Mouse (Mus musculus) central nervous system, embryonic 11.5 days (tissue): Measurements from ENCODE around the gene A630095E13Rik. TPM values are rescaled to one million over a fixed set of nuclear protein-coding genes. Genes with fewer than 3 reads are reported as not detected.

Experiments used
- polyA plus RNA-seq: library from polyadenylated mRNA; depleted of rRNA; stranded (reverse); fragments of >200 nt; gene quantifications from 2 replicates; pipeline ENCODE4 v1.2.3, GENCODE M21; 2012; rRNA removed

The A630095E13Rik gene
- not detected in 2 replicates for polyA plus RNA-seq

DNA sequence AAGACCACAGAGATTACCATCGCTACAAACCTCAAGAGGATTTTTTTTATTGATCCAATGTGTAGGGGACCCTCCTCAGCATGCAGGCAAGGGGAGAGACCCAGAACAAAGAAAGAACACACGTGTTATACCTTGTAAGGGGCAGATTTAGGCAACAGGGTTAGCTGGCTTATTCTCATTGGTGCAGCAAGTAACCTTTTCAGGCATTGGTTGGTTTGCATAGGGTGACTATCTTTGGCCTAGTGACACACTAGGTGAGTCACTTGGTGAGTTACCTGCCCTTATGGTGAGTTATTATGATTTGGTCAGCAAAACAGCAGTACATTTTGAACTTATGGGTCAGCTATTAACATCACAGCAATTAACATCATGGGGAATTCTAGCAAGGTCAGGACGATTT is at the start of gene A630095E13Rik:
TSS of gene A630095E13Rik (minus strand) at position 101 of the 400 bp plus-strand sequence.

DNA sequence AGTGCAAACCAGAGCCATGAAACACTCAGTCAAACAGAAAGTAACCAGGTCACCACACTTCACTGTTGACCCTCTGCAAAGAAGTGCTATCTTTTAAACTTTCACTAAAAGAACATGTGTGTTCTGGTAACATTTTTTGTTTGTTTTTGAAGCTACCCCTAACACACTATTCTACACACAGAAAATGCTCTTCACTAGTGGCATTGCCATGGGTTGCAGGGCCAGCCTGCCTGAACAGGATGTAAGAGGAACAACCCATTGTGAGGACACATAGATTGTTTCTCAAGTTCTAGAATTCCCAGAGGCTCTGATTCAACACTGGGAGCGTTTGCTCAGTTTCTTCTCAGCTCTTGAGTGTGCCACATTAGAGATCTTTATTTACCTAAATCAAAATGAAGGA is 49.7 kb upstream of the A630095E13Rik start, which contains the start of gene Acrv1:
TSS of gene Acrv1 (plus strand) at position 301 of the 400 bp plus-strand sequence.

Other genes with a start within 250 kb of the A630095E13Rik start
- not detected in 2 replicates for gene Gm7257, start 211.5 kb downstream of the A630095E13Rik start, polyA plus RNA-seq
- not detected in 2 replicates for gene Gm9513, start 167.7 kb downstream of the A630095E13Rik start, polyA plus RNA-seq
- gene Gm5615, start 101.4 kb downstream of the A630095E13Rik start, polyA plus RNA-seq: not detected in 2 replicates
- gene Gm17689, start 60.7 kb downstream of the A630095E13Rik start, polyA plus RNA-seq: not detected in 2 replicates
- gene Acrv1, start 49.8 kb upstream of the A630095E13Rik start, polyA plus RNA-seq: not detected in 2 replicates
- 32.4 and 33.6 TPM in 2 replicates for gene Chek1, start 83.7 kb upstream of the A630095E13Rik start, polyA plus RNA-seq
- 67.1 and 157 TPM in 2 replicates for gene Stt3a, start 124.3 kb upstream of the A630095E13Rik start, polyA plus RNA-seq
- 59.4 and 89.8 TPM in 2 replicates for gene Ei24, start 154.0 kb upstream of the A630095E13Rik start, polyA plus RNA-seq
- gene Fez1, start 178.5 kb upstream of the A630095E13Rik start, polyA plus RNA-seq: 137 and 259 TPM in 2 replicates